Mouse (Mus musculus) kidney, adult 18-20 months (tissue): ENCODE data around the gene Gm17455.

ENCODE experiments used
- DNase-seq: peaks from one replicate; pipeline ENCODE4 v3.0.0; 2021

The Gm17455 gene

GRCm38 (mm10) chr10:60373937-60374578, 25.5 kb upstream of the Gm17455 start:
- DNase-seq = peak; percentile 48

GRCm38 (mm10) chr10:60376704-60377103, 22.8 kb upstream of the Gm17455 start:
- no peak for DNase-seq

- DNase-seq = no peak
Observed at GRCm38 (mm10) chr10:60379419-60379957, 20.0 kb upstream of the Gm17455 start.

GRCm38 (mm10) chr10:60380229-60380628, 19.3 kb upstream of the Gm17455 start:
- no peak for DNase-seq

GRCm38 (mm10) chr10:60381142-60381925, 18.2 kb upstream of the Gm17455 start:
- DNase-seq = no peak

GRCm38 (mm10) chr10:60388332-60388731, 11.2 kb upstream of the Gm17455 start:
- DNase-seq = no peak

GRCm38 (mm10) chr10:60389447-60389865, 10.1 kb upstream of the Gm17455 start:
- DNase-seq = no peak

- no peak for DNase-seq
Observed at GRCm38 (mm10) chr10:60390177-60390903, 9.2 kb upstream of the Gm17455 start.

- no peak for DNase-seq
Observed at GRCm38 (mm10) chr10:60390904-60391420, 8.6 kb upstream of the Gm17455 start.

- no peak for DNase-seq
Observed at GRCm38 (mm10) chr10:60391661-60392060, 7.9 kb upstream of the Gm17455 start.

GRCm38 (mm10) chr10:60394936-60395335, 4.6 kb upstream of the Gm17455 start:
- DNase-seq = no peak

GRCm38 (mm10) chr10:60395605-60396004, 3.9 kb upstream of the Gm17455 start:
- no peak for DNase-seq

GRCm38 (mm10) chr10:60398051-60398814, 1.3 kb upstream of the Gm17455 start:
- no peak for DNase-seq

- DNase-seq = no peak
Observed at GRCm38 (mm10) chr10:60400507-60401295, 1.2 kb downstream of the Gm17455 start.

- DNase-seq = no peak
Observed at GRCm38 (mm10) chr10:60405460-60406177, 6.1 kb downstream of the Gm17455 start.

- DNase-seq = peak; percentile 67
Observed at GRCm38 (mm10) chr10:60407831-60408230, 8.3 kb downstream of the Gm17455 start.

GRCm38 (mm10) chr10:60411794-60412193, 12.3 kb downstream of the Gm17455 start:
- DNase-seq = no peak

GRCm38 (mm10) chr10:60413756-60414155, 14.2 kb downstream of the Gm17455 start:
- no peak for DNase-seq

GRCm38 (mm10) chr10:60417041-60417440, 17.5 kb downstream of the Gm17455 start:
- DNase-seq = peak; percentile 35

GRCm38 (mm10) chr10:60418137-60418536, 18.6 kb downstream of the Gm17455 start:
- peak; percentile 69 for DNase-seq

- DNase-seq = no peak
Observed at GRCm38 (mm10) chr10:60419624-60420023, 20.1 kb downstream of the Gm17455 start.
